Mouse (Mus musculus) neural tube, embryonic 11.5 days (tissue): ENCODE measurements around the gene Prdm10. TPM values are rescaled to one million over a fixed set of nuclear protein-coding genes. Genes with fewer than 3 reads are reported as not detected.

Experiments
- ATAC-seq: fragments of 200-750 bp; cut with Nextera tagmentation; 2 replicates; pipeline ENCODE4 v1.8.0; 2017; ENCODE audit warnings: moderate number of reproducible peaks, mild to moderate bottlenecking, moderate TSS enrichment, moderate library complexity; ENCODE audit not compliant: insufficient read depth, low FRiP score, low TSS enrichment
- DNase-seq: peaks from one replicate; pipeline ENCODE4 v3.0.0-alpha.2; 2015; ENCODE audit warnings: low spot score
- H3K27ac ChIP-seq: fragments of 300-500 bp; sonication (generic); 2 replicates; pipeline ENCODE4 v1.5.1; 2014; ENCODE audit warnings: low read depth, mild to moderate bottlenecking, low read length
- H3K27me3 ChIP-seq: fragments of 300-500 bp; sonication (generic); 2 replicates; pipeline ENCODE4 v1.6.1; 2014; ENCODE audit warnings: mild to moderate bottlenecking, low read length, mixed read lengths; ENCODE audit not compliant: control insufficient read depth, insufficient read depth
- H3K36me3 ChIP-seq: fragments of 300-500 bp; sonication (generic); 2 replicates; pipeline ENCODE4 v1.6.1; 2014; ENCODE audit warnings: mild to moderate bottlenecking, low read length, moderate library complexity, mixed read lengths; ENCODE audit not compliant: control insufficient read depth, insufficient read depth
- H3K4me1 ChIP-seq: fragments of 300-500 bp; sonication (generic); 2 replicates; pipeline ENCODE4 v1.6.1; 2014; ENCODE audit warnings: low read length, mixed read lengths; ENCODE audit not compliant: control insufficient read depth, insufficient read depth
- H3K4me2 ChIP-seq: fragments of 300-500 bp; sonication (generic); 2 replicates; pipeline ENCODE4 v1.6.1; 2014; ENCODE audit warnings: low read depth, mild to moderate bottlenecking, moderate library complexity
- H3K4me3 ChIP-seq: fragments of 300-500 bp; sonication (generic); 2 replicates; pipeline ENCODE4 v1.5.1; 2014; ENCODE audit warnings: low read depth, low read length
- H3K9ac ChIP-seq: fragments of 300-500 bp; sonication (generic); 2 replicates; pipeline ENCODE4 v1.6.1; 2014; ENCODE audit warnings: mild to moderate bottlenecking, low read length
- H3K9me3 ChIP-seq: fragments of 300-500 bp; sonication (generic); 2 replicates; pipeline ENCODE4 v1.6.1; 2016; ENCODE audit warnings: low read length; ENCODE audit not compliant: control insufficient read depth
- WGBS: fragments of 180-500 bp; shearing (Covaris S2); extraction: QIAGEN DNeasy Blood & Tissue Kit; methylation state at CpG from one replicate; pipeline ENCODE4 v1.1.7; 2014; 5-methylcytosine and 5-hydroxymethylcytosine counted together
- polyA plus RNA-seq: library from polyadenylated mRNA; unstranded; fragments of >200 nt; fragmentation: Nextera tagmentation; extraction: Ambion mirVana; gene quantifications from 2 replicates; pipeline ENCODE4 v1.2.1, GENCODE M21; 2014

Gene Prdm10
- polyA plus RNA-seq, 1 experiment from 2014 or later, result 9.2 TPM

GRCm38 (mm10) chr9:31384786-31385499 is 104.6 kb downstream of the Prdm10 start:
- no peak overlapping the region for H3K4me3 ChIP-seq
- ATAC-seq (no peak), DNase-seq (no peak)
- H3K9ac ChIP-seq, result no peak overlapping the region
- H3K4me2 ChIP-seq, result peak overlapping the region; percentile 60; the same call in 1 of the 2 replicates
- no peaks in the 10 kb centered on the region for H3K9me3 ChIP-seq
- H3K4me1 ChIP-seq, result peaks cover 6% of the 10 kb centered on the region; the same call in 1 of the 2 replicates
- H3K27me3 ChIP-seq, result no peaks in the 10 kb centered on the region
- no peaks in the 10 kb centered on the region for H3K36me3 ChIP-seq
- no peak overlapping the region for H3K27ac ChIP-seq
- 85% methylated on average over 17 of the region's 17 CpGs for WGBS

GRCm38 (mm10) chr9:31385500-31385869 is 105.1 kb downstream of the Prdm10 start:
- peak overlapping the region; percentile 79 for H3K9ac ChIP-seq
- H3K27ac ChIP-seq, result no peak overlapping the region
- ATAC-seq, result peak; percentile 36

GRCm38 (mm10) chr9:31385947-31386354 is 105.6 kb downstream of the Prdm10 start, which contains the start of gene Nfrkb:
TSS of gene Nfrkb (plus strand) at chr9:31386192.
- Histone ChIP-seq H3K4me2 (peak within 1 kb of the TSS; percentile 60), H3K27me3 (no peaks in the 10 kb centered on the region), H3K4me3 (peak within 1 kb of the TSS; percentile 83), H3K27ac (no peak within 1 kb of the TSS), H3K9me3 (no peaks in the 10 kb centered on the region), H3K9ac (peak within 1 kb of the TSS; percentile 79), H3K36me3 (no peaks in the 10 kb centered on the region), H3K4me1 (peaks cover 6% of the 10 kb centered on the region; the same call in 1 of the 2 replicates)
- WGBS, result under 1% methylated on average over 44 of the region's 46 CpGs
- DNase-seq (peak; percentile 96), ATAC-seq (peak; percentile 98)

More at GRCm38 (mm10) chr9:31385500-31385869, 105.1 kb downstream of the Prdm10 start:
- H3K9me3 ChIP-seq, result no peaks in the 10 kb centered on the region
- H3K27me3 ChIP-seq, result no peaks in the 10 kb centered on the region
- WGBS, result 34% methylated on average over 4 of the region's 4 CpGs
- no peak for DNase-seq
- peak overlapping the region; percentile 83 for H3K4me3 ChIP-seq
- peaks cover 6% of the 10 kb centered on the region; the same call in 1 of the 2 replicates for H3K4me1 ChIP-seq
- H3K36me3 ChIP-seq, result no peaks in the 10 kb centered on the region
- peak overlapping the region; percentile 60 for H3K4me2 ChIP-seq

GRCm38 (mm10) chr9:31386368-31387180 is 106.2 kb downstream of the Prdm10 start:
- Histone ChIP-seq H3K27me3 (no peaks in the 10 kb centered on the region), H3K9ac (peak overlapping the region; percentile 79), H3K27ac (no peak overlapping the region), H3K4me2 (peak overlapping the region; percentile 60), H3K4me3 (peak overlapping the region; percentile 83), H3K4me1 (peaks cover 6% of the 10 kb centered on the region; the same call in 1 of the 2 replicates), H3K9me3 (no peaks in the 10 kb centered on the region), H3K36me3 (no peaks in the 10 kb centered on the region)
- DNase-seq (no peak), ATAC-seq (peak; percentile 72)
- WGBS, result 13% methylated on average over 40 of the region's 44 CpGs

- Histone ChIP-seq H3K4me3 (peak overlapping the region; percentile 83; the same call in 1 of the 2 replicates), H3K9me3 (no peaks in the 10 kb centered on the region), H3K9ac (no peak overlapping the region; the same call in 1 of the 2 replicates), H3K27me3 (no peaks in the 10 kb centered on the region), H3K4me2 (no peak overlapping the region; the same call in 1 of the 2 replicates), H3K36me3 (no peaks in the 10 kb centered on the region), H3K4me1 (peaks cover 6% of the 10 kb centered on the region; the same call in 1 of the 2 replicates), H3K27ac (no peak overlapping the region)
- DNase-seq (no peak), ATAC-seq (no peak)
- 92% methylated on average over 5 of the region's 5 CpGs for WGBS
Observed at GRCm38 (mm10) chr9:31387206-31387605, 106.9 kb downstream of the Prdm10 start.

GRCm38 (mm10) chr9:31400441-31400840 is 120.1 kb downstream of the Prdm10 start:
- Histone ChIP-seq H3K36me3 (peaks cover 22% of the 10 kb centered on the region), H3K4me2 (no peak overlapping the region), H3K9me3 (no peaks in the 10 kb centered on the region), H3K9ac (no peak overlapping the region), H3K27me3 (no peaks in the 10 kb centered on the region), H3K4me1 (no peaks in the 10 kb centered on the region), H3K27ac (no peak overlapping the region), H3K4me3 (no peak overlapping the region)
- DNase-seq (peak; percentile 78), ATAC-seq (no peak)
- WGBS, result 59% methylated on average over 4 of the region's 4 CpGs

- WGBS, result 89% methylated on average over 2 of the region's 2 CpGs
- H3K4me3 ChIP-seq, result no peak overlapping the region
- DNase-seq (no peak), ATAC-seq (no peak)
- H3K36me3 ChIP-seq, result peaks cover 18% of the 10 kb centered on the region
- no peak overlapping the region for H3K4me2 ChIP-seq
- H3K27me3 ChIP-seq, result no peaks in the 10 kb centered on the region
- no peak overlapping the region for H3K9ac ChIP-seq
- no peaks in the 10 kb centered on the region for H3K9me3 ChIP-seq
- no peaks in the 10 kb centered on the region for H3K4me1 ChIP-seq
- no peak overlapping the region for H3K27ac ChIP-seq
Observed at GRCm38 (mm10) chr9:31404311-31404710, 124.0 kb downstream of the Prdm10 start.

- no peak overlapping the region for H3K4me2 ChIP-seq
- 62% methylated on average over 6 of the region's 6 CpGs for WGBS
- peaks cover 21% of the 10 kb centered on the region for H3K36me3 ChIP-seq
Observed at GRCm38 (mm10) chr9:31405217-31405616, 124.9 kb downstream of the Prdm10 start.

More at GRCm38 (mm10) chr9:31405217-31405616, 124.9 kb downstream of the Prdm10 start:
- H3K4me3 ChIP-seq, result no peak overlapping the region
- no peak for DNase-seq
- H3K27me3 ChIP-seq, result no peaks in the 10 kb centered on the region
- no peak for ATAC-seq
- no peak overlapping the region for H3K9ac ChIP-seq
- H3K9me3 ChIP-seq, result no peaks in the 10 kb centered on the region
- H3K27ac ChIP-seq, result no peak overlapping the region
- no peaks in the 10 kb centered on the region for H3K4me1 ChIP-seq
